Mouse (Mus musculus): ENCODE results near the gene Cdkn2b. TPM values are rescaled to one million over a fixed set of nuclear protein-coding genes. Genes with fewer than 3 reads are reported as not detected.

Gene Cdkn2b
- total RNA-seq, 2 experiments from 2014 or later: 2.7 to 2.8 TPM

DNA sequence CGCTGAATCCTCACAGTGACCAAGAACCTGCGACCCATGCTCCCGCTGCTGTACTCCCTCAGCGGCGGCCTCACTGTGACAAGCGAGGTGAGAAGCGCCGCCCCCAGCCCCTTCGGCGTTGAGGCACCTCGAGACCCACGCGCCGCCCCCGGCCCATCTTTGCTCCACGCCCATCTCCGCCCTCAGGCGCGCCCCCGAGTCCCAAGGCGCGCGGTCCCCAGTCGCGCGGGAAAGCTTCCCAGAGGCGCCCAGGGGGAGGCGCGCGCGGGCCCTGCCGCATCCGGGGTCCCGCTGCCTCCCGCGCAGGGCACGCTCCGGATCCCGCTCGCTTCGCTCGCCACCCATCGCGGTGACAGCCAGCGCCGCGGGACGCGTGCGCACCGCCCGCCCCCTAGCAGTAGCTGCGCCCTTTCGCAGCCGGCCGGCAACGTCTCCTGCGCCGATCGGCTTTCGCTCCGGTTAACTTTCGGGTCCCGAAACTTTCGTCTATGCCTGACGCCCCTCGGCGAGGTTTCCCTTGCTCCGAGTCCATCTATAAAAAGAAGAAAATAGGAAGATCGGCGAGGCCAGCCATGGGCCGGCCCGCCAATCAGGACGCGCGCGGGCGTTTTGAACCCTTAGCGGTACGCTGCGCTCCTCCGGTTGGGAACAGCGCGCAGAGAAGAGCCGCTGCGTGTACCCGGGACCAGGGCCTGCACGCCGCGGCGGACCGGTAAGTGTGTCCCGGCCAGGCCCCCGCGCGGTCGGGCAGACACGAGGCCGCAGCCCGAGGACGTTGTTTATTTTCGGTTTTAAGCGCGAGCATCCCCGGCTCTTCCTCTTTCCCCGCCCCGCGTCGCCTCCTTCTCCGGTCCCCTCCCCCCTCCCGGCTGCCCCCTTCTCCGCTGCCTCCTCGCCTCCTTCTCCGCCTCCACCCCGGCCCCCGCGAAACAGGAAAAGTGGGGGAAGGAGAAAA lies 16.1 kb downstream of the Cdkn2b start, which contains the start of gene Cdkn2a:
Gene Cdkn2a (minus strand): TSS at position 168 of the 955 bp plus-strand sequence.
- peak; percentile 40 to 50 for DNase-seq (ENCODE audit: low spot score in 2 of 2)
- intact Hi-C loops (cut with DNase I): loop anchor here (5.0 kb wide), 1 partner anchor 228 kb away; no protein-coding TSS in a partner anchor

DNA sequence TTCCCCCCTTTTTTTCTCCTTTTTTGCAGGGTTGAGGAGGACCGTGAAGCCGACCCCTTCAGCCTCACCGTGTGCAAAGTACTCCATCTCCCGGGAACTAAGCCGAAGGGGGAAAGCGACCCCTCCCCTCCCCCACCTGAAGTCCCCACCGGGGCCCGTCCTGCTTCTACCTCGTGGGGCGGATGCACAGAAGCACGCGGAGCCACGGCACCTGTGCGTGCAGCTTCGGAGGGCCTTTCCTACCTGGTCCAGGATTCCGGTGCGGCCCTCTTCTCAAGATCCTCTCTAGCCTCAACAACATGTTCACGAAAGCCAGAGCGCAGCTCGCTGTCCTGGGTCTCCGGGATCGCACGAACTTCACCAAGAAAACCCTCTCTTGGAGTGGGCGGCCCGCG lies 16.8 kb downstream of the Cdkn2b start:
- intact Hi-C loops (cut with DNase I): loop anchor here (5.0 kb wide), 1 partner anchor 228 kb away; no protein-coding TSS in a partner anchor
- no peak for DNase-seq (ENCODE audit: low spot score in 2 of 2)

DNA sequence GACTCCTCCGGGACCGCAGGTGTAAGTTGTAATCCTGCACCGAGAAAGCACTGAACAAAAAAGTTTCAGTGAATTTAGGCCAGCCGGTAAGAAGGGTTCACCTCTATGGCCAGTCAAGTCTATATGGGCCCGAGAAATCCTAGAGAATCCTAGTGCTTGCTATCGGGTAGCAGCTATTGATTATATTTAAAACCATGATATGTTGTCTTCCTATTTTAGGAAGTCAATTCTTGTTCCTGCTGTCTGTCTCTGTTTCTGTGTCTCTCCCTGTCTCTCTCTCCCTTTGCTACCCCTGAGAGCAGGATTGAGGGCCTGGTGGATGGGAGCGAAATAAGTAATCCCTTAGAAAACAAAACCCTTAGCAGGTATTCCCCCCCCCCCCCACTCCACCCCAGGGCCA lies 17.3 kb downstream of the Cdkn2b start:
- intact Hi-C loops (cut with DNase I): loop anchor here (5.0 kb wide), 1 partner anchor 229 kb away; no protein-coding TSS in a partner anchor
- no peak for DNase-seq (ENCODE audit: low spot score in 2 of 2)

DNA sequence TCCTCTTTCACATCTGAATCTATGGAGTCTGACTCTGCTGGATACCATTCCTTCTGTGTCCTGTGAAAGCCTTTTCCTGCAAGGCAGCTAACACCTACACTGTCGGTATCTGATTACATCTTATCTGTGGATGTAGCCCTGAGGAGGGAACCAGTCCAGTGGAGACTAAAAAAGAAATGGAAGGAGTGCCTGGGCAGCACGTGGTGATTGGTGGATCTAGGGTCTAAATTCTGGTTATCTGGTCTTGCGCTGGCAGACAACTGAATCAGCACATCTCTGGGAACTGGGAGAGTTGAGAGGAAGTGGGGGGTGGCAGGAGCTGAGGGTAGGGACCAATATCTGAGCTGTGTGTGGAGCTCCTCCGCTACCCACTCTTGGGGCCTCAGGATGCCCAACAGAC lies 21.8 kb downstream of the Cdkn2b start:
- intact Hi-C loops (cut with DNase I): no loop called here
- no peak for DNase-seq (ENCODE audit: low spot score in 2 of 2)

DNA sequence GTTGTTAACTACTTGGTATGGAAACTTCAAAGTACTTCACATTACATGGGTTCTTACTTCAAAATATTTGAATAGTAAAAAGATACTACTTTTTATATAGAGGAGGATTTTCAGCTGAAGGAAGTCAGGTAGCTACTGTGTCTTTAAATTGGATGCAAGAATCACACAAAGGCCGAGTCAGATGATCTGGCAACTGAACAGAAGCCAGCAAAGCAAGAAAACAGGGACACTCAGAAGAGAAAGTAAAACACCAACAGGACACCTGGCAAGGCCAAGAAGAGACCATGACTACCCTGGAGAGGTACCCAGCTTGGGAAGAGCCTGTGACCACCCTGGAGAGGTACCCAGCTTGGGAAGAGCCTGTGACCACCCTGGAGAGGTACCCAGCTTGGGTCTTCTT lies 24.3 kb downstream of the Cdkn2b start:
- intact Hi-C loops (cut with DNase I): no loop called here
- no peak for DNase-seq (ENCODE audit: low spot score in 2 of 2)

DNA sequence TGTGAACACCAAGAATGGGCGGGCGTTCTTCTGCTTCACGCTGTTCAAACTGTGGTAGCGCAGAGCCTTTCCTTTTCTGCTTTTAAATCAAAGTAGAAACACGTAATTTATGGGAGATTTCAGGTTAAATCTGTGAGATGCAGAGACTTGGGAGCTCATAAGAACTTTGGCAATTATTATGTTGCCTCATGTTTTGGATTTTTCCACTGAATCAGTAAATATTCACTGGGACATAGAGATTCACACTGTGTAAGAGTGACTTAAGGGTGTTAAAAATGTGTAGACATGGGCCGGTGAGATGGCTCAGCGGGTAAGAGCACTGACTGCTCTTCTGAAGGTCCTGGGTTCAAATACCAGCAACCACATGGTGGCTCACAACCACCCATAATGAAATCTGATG lies 25.2 kb downstream of the Cdkn2b start:
- intact Hi-C loops (cut with DNase I): no loop called here
- DNase-seq (ENCODE audit: low spot score in 2 of 2): no peak

DNA sequence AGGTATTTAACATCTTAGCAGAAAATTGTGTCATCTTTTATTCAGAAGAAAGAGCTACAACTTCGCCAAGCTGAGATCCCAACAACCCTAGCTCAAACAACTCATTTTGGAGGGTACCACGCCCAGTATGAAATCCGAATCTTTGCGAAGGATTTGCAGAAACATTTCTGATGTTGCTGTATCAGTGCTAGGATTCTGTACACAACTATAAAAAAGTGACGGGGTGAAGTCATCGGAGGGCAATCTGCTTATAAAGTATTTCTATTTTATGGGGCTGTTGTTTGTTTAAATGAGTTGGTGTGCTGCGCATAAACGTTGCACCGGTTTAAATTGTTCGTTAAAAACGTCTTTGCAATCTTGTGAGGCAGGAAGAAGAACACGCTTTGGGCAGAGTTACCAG lies 28.2 kb downstream of the Cdkn2b start:
- no peak for DNase-seq (ENCODE audit: low spot score in 2 of 2)
- intact Hi-C loops (cut with DNase I): no loop called here

DNA sequence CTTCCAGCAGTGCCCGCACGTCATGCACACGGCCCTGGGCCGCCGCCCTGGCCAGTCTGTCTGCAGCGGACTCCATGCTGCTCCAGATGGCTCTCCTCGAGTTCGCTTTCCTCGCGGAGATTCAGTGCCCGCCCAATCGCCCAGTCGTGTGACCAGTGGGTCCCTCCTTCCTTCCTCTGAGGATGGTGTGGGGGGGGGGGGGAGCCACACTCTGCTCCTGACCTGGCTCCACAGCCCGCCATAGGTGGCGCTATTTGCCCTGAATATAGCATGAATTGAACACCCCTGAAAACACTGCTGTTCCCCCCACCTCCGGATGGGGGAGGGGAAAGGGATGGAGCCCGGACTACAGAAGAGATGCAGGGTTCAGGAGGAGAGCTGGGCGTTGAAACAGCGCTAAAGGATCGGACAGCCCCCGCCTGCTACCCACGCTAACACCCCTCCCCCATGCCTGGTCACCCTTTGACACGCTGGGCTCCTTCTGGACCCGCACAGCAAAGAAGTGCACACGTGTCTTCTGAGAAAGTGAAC lies 28.7 kb downstream of the Cdkn2b start:
- intact Hi-C loops (cut with DNase I): no loop called here
- DNase-seq (ENCODE audit: low spot score in 2 of 2): no peak

DNA sequence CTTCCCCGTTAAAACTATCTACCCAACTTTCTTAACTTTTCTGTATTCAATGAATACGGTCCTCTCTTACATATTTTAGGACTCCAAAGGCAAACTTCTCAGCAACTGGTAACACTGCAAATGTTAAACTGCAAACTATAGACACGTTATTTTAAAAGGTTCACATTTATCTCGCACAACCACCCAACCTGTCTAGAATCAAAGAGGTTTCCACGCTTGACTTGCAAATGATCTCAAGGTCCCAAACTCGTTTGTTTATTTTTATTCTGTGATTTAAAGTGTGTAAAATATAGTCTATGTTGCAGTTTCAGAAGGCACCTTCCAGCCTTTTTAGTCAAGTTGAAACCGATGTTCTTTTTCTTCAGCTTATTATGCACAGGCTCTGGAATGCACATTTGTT lies 29.6 kb downstream of the Cdkn2b start:
- intact Hi-C loops (cut with DNase I): no loop called here
- DNase-seq (ENCODE audit: low spot score in 2 of 2): no peak

DNA sequence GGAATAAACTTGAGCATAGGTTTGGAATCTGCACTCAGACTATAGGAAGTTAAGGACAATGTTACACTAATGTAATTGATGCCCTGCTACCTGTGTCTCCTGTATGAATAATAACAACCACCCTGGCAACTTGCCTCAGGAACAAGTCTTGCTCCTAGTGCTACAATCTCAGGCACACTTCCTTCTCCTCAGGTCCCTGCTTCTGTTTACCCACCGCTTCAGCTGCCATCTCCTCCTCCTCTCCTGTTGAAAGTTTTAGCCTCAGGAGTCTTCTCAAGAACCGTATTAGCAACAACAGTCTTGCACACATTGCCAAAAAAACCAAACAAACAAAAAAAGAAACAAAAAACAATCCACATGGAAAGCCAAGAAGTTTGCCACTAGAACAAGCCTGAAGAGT lies 31.2 kb downstream of the Cdkn2b start:
- intact Hi-C loops (cut with DNase I): no loop called here
- no peak for DNase-seq (ENCODE audit: low spot score in 2 of 2)

DNA sequence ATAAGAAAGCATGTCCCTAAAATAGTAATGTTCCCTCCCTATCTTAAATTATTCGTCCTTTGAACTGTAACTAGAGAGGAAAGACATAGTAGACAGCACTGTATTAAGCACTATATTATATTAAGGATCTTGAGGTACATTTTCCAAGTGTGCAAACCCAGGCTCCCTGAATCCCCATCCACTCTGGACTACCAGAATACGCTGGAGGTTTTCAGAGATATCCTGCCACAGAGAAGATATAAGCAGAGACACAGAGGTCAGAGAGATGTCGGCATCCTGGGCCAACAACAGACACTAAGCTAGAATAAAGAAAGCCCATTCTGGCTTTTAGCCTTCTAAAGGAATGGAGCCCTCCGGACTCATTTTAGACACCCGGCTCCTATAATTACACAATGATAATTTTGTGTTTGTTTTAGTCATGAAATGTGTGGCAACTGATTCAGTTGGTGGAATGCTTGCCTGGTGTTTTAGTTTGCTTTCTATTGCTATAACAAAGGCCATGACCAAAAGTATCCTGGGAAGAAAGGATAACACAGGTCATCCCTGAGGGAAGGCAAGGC lies 33.4 kb downstream of the Cdkn2b start:
- intact Hi-C loops (cut with DNase I): no loop called here
- DNase-seq (ENCODE audit: low spot score in 2 of 2): no peak

DNA sequence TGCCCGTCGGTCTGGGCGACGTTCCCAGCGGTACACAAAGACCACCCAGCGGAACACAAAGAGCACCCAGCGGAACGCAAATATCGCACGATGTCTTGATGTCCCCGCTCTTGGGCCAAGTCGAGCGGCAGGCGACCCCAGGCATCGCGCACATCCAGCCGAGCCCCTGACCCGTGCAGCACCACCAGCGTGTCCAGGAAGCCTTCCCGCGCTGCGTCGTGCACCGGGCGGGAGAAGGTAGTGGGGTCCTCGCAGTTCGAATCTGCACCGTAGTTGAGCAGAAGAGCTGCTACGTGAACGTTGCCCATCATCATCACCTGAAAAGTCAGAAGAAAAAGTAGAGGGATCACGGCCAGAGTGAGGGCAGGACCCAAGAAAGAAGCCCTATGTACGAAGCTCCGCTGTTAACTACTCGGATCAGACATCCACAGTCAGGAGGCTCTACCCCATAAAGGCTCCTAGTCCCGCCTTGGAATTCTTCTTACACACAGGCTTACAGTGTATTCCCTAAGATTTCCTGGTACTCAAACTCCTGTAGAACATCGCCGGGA lies 34.1 kb downstream of the Cdkn2b start:
- intact Hi-C loops (cut with DNase I): no loop called here
- DNase-seq (ENCODE audit: low spot score in 2 of 2): no peak

DNA sequence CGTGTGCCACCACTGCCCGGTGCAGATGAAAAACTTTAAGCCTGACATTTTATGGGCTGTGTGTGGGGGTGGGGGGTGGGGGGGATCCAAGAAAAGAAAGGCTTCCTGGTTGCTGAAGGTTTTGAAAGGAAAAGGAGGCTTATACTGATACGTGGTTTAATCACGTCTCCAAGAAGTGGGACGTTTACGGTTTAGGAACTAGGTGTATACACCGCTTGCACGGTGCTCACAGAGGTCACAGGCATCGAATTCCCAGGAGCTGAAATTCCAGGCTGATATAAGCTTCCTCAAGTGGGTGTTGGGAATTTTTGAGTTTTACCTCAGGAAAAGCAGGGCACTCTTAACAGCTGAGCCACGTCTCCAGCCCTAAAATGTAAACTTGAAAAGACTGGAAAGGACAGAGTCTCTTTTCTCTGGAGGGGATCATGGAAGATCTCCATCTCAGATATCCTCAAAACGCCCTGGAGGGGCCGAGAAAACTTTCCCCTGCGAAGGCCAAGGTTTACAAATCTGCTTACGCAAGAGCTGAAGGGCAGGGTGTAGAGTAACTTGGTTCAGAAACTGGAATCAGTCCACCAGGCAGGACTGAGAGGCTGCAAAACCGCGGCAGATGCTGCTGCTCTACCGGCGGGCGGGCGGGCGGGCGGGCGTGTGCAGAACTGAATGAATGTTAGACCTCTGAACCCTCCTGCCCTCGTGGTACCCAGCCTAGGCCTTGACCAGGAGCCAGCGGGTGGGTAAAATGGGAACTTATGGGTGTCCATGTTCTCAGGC lies 34.8 kb downstream of the Cdkn2b start:
- no peak for DNase-seq (ENCODE audit: low spot score in 2 of 2)
- intact Hi-C loops (cut with DNase I): no loop called here

DNA sequence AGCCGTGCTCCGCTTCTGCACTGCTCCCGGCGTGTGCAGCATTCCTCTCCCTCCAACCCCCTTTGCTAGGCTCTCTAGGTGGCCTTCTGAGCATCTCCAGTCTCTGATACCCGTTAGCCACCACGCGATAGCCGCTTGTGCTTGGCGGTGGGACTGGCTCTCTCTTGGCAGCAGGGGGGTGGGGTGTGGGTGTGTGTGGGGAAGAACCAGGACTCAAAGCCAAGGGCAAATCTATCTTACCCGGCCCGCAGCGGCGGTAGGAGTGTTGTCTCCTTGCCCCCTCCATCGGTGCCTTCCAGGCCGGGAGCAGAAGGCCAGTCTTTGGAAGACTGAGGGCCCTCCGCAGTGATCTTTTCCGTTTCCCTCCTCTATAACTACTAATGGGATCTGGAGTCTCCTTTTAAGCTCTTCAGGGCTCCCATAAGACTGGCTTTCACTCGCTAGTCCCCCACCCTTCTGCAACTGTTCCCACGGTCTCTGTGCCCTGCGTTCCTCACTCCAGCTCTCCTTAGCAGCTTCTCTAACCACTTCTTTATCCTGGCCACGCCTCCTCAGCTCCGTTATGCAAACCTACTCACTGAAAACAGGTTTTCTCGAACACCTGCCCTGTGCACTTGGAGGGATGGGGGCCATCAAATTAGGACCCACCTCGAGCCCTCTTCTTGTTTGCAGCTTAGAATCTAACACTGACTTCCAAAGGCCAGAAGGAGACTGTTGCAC lies 35.9 kb downstream of the Cdkn2b start:
- intact Hi-C loops (cut with DNase I): no loop called here
- DNase-seq (ENCODE audit: low spot score in 2 of 2): no peak

DNA sequence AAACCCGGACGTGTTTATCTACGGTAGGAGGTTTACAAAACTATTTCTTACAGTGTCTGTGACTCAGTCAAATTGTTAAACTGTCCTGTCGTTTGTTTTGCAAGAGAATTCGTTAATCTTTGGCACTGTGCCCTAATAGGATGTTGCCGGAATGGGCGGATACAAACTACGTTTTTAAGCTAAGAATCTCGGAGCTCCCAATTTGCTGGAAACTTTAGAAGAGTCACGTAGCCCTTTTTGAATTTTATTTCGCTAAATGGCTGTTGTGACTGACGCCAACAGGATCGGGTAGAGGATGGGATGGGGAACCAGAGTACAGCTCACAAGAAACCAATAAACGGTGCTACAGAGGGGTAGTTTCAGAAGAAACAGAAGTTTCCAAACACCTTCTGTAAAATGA lies 36.8 kb downstream of the Cdkn2b start:
- no peak for DNase-seq (ENCODE audit: low spot score in 2 of 2)
- intact Hi-C loops (cut with DNase I): no loop called here

DNA sequence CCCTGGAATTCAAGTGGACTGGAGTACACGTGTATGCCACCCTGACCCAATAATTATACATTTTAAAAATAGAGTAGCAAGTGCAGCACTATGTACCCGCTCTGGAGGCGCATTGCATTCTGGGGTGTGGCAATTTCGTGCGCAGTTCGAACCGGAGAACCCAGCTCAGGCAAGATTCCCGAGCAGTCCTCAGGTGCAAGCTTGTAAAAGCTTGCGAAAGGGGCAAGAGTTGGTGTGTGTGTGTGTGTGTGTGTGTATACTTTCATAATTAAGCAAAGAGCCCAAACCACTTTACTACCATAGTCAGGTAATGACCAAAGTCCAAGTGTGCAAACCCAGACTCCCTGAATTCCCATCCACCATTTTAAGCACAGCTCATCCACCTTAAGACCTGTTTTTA lies 37.3 kb downstream of the Cdkn2b start:
- intact Hi-C loops (cut with DNase I): no loop called here
- no peak for DNase-seq (ENCODE audit: low spot score in 2 of 2)

DNA sequence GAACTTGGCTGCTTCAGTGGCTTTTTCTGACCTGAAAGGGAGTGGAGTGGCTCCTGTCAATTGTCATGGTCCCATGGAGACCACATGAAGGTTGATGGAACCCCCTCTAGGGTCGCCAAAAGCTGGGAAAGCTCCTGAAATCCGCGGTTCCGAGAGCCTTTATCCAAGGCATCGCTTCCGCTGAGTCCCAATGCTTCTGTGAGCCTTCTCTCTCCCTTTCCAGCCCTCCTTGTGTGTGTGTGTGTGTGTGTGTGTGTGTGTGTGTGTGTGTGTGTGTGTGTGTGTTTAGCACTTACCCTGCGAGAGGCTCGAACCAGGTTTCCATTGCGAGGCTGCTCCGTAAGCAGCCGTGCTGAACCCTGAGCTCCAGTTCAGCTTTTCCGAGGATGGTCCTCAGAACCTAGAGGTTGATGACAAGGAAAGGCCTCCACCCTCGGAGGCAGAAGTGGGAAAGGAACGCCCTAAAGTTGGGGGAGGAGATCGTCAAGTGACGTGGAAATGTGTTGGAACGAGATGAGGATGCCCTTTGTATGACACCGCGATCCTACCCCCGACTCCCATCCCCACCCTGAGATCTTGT lies 37.8 kb downstream of the Cdkn2b start:
- intact Hi-C loops (cut with DNase I): no loop called here
- DNase-seq (ENCODE audit: low spot score in 2 of 2): no peak

DNA sequence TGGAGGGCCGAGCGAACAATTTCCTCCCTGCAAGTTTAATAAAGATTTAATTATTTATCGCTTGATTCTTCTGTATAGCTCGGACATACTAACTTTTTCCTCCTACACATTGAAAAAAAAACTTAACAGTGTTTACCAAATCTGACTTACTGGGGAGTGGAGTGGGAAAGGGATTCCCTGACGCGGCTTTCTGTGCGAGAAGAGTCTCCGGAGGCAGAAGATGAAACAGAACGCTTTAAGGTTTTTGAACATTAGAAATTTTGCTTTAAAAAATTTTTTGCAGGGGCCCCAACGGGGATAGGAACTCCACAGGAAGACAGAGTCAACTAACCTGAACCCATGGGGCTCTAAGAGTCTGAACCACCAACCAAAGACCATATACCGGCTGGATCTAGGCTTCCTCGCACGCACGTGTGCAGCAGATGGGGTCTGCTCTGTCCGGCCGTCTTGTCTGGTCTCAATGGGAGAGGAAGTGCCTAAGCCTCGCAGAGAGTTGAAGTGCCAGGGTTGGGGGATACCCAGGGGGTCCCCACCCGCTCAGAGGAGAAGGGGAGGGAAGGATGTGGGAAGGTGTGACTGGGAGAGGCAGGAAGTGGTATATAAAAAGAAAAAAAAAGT lies 38.6 kb downstream of the Cdkn2b start:
- no peak for DNase-seq (ENCODE audit: low spot score in 2 of 2)
- intact Hi-C loops (cut with DNase I): no loop called here

Measured in left cerebral cortex, postnatal 14 days (tissue).